Mouse (Mus musculus) testis, adult 2 months (tissue): ENCODE data around the gene Sox6. TPM values are rescaled to one million over a fixed set of nuclear protein-coding genes. Genes with fewer than 3 reads are reported as not detected.

Experiments used
- H3K27ac ChIP-seq: fragments of 200-500 bp; 2 replicates; pipeline ENCODE4 v1.5.1; 2012; ENCODE audit warnings: low read depth, low read length; ENCODE audit not compliant: control insufficient read depth, insufficient read depth
- H3K27me3 ChIP-seq: fragments of 200-500 bp; 2 replicates; pipeline ENCODE4 v1.6.1; 2012; ENCODE audit warnings: mild to moderate bottlenecking, low read length, moderate library complexity; ENCODE audit not compliant: control insufficient read depth, insufficient read depth
- H3K36me3 ChIP-seq: fragments of 200-500 bp; 2 replicates; pipeline ENCODE4 v1.6.1; 2012; ENCODE audit warnings: mild to moderate bottlenecking, low read length; ENCODE audit not compliant: control insufficient read depth, insufficient read depth
- H3K4me1 ChIP-seq: fragments of 200-500 bp; 2 replicates; pipeline ENCODE4 v1.6.1; 2012; ENCODE audit warnings: low read length; ENCODE audit not compliant: control insufficient read depth, insufficient read depth
- H3K4me3 ChIP-seq: fragments of 200-500 bp; 2 replicates; pipeline ENCODE4 v1.5.1; 2012; ENCODE audit warnings: low read depth, mild to moderate bottlenecking, low read length, moderate library complexity, mixed read lengths; ENCODE audit not compliant: control insufficient read depth
- CTCF ChIP-seq: fragments of 200-500 bp; IDR thresholded peaks from 2 replicates; pipeline ENCODE4 v1.5.1; 2012; ENCODE audit warnings: low read depth, mild to moderate bottlenecking, inconsistent platforms, low read length, moderate library complexity; ENCODE audit not compliant: control insufficient read depth, insufficient read depth, insufficient replicate concordance
- POLR2A ChIP-seq: fragments of 200-500 bp; IDR thresholded peaks from 2 replicates; pipeline ENCODE4 v1.6.1; 2012; ENCODE audit warnings: low read depth, mild to moderate bottlenecking, inconsistent platforms, low read length, moderate library complexity; ENCODE audit not compliant: control insufficient read depth
- polyA plus RNA-seq: library from polyadenylated mRNA; depleted of rRNA; stranded (reverse); fragments of >200 nt; gene quantifications from 2 replicates; pipeline ENCODE4 v1.2.3, GENCODE M21; 2012

The Sox6 gene
- polyA plus RNA-seq, 1 experiment = 137 TPM

- H3K27me3 ChIP-seq = no peaks in the 10 kb centered on the region
- TF ChIP-seq CTCF (no peak), POLR2A (no peak)
- H3K4me3 ChIP-seq = no peak overlapping the region
- H3K27ac ChIP-seq = no peak overlapping the region
- H3K4me1 ChIP-seq = no peaks in the 10 kb centered on the region
- no peaks in the 10 kb centered on the region for H3K36me3 ChIP-seq
Measured at GRCm38 (mm10) chr7:115946559-115946958, 92.0 kb downstream of the Sox6 start.

- Histone ChIP-seq H3K4me1 (no peaks in the 10 kb centered on the region), H3K36me3 (no peaks in the 10 kb centered on the region), H3K27ac (no peak overlapping the region), H3K4me3 (no peak overlapping the region), H3K27me3 (no peaks in the 10 kb centered on the region)
- no peak for TF ChIP-seq POLR2A
- no peak for TF ChIP-seq CTCF
Measured at GRCm38 (mm10) chr7:115945516-115945915, 93.1 kb downstream of the Sox6 start.

GRCm38 (mm10) chr7:115944250-115944649, 94.3 kb downstream of the Sox6 start:
- Histone ChIP-seq H3K27ac (no peak overlapping the region), H3K27me3 (no peaks in the 10 kb centered on the region), H3K36me3 (no peaks in the 10 kb centered on the region), H3K4me3 (no peak overlapping the region), H3K4me1 (no peaks in the 10 kb centered on the region)
- no peak for TF ChIP-seq POLR2A
- TF ChIP-seq CTCF = no peak

- no peaks in the 10 kb centered on the region for H3K4me1 ChIP-seq
- H3K4me3 ChIP-seq = no peak overlapping the region
- H3K27me3 ChIP-seq = no peaks in the 10 kb centered on the region
- H3K27ac ChIP-seq = no peak overlapping the region
- TF ChIP-seq CTCF (no peak), POLR2A (no peak)
- no peaks in the 10 kb centered on the region for H3K36me3 ChIP-seq
Measured at GRCm38 (mm10) chr7:115941766-115942165, 96.8 kb downstream of the Sox6 start.

DNA sequence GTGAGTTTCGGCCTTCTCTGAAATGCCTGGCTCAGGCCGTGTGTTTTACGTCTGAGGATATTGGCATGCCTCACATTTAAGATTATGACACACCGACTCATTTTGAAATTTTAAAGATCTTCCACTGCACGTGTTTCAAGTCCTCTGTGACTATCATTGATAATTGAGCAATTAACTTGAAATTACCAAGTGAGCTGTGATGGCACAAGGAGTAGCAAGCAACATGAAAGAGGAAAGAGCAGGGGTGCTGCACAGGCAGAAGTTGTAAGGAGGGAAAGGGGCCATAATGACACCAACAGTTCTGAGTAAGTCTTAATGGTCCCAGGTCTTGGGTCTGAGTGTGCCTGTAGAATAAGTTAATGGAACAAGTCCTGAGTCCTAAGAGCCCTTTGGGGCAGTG, 99.3 kb downstream of the Sox6 start:
- H3K4me3 ChIP-seq = no peak overlapping the region
- H3K27ac ChIP-seq = no peak overlapping the region
- H3K36me3 ChIP-seq = no peaks in the 10 kb centered on the region
- H3K27me3 ChIP-seq = no peaks in the 10 kb centered on the region
- no peaks in the 10 kb centered on the region for H3K4me1 ChIP-seq
- TF ChIP-seq POLR2A (no peak), CTCF (no peak)

DNA sequence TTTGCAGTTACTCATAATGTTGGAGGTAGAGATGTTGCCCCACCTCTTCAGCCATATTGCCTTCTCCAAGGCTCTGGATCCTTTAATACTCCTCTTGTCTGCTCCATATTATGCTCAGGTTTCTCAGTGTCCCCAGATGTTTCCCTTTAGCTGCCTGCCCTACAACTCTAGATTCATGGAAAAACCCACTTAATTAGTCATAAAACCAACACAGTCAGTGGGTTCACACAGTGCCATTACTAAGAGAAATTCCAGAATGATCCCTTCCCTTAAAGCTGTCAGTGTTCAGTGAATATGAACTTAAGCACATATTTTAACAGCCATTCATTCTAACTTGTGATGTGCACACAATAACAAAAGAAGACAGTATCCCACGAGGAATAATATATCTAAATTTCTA, 101.7 kb downstream of the Sox6 start:
- Histone ChIP-seq H3K27ac (no peak overlapping the region), H3K4me3 (no peak overlapping the region), H3K27me3 (no peaks in the 10 kb centered on the region), H3K36me3 (no peaks in the 10 kb centered on the region), H3K4me1 (no peaks in the 10 kb centered on the region)
- TF ChIP-seq POLR2A (no peak), CTCF (no peak)

DNA sequence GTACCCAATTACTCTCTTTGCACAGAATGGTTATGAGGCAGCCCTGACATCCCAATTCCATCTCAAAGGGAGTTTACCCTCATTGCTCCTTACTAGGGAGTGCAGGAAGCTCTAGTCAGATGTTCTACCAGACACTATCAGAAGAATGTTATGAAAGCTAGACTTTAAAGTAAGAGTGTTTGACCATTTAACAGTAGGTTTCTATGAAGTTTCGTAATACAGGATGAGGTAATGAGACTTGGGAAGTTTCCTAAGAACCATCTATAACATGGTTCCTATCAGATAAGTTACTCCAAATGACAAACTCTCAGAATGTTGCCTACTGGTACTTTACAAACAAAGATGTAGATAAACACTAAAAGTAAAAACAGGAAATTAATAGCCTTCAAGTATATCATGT, 123.3 kb downstream of the Sox6 start:
- H3K27me3 ChIP-seq = no peaks in the 10 kb centered on the region

GRCm38 (mm10) chr7:115910313-115910712, 128.3 kb downstream of the Sox6 start:
- no peaks in the 10 kb centered on the region for H3K36me3 ChIP-seq
- no peak overlapping the region for H3K4me3 ChIP-seq
- no peak overlapping the region for H3K27ac ChIP-seq
- TF ChIP-seq CTCF (no peak), POLR2A (no peak)
- H3K4me1 ChIP-seq = no peaks in the 10 kb centered on the region
- no peaks in the 10 kb centered on the region for H3K27me3 ChIP-seq

More for the DNA sequence above, 123.3 kb downstream of the Sox6 start:
- Histone ChIP-seq H3K4me1 (no peaks in the 10 kb centered on the region), H3K36me3 (no peaks in the 10 kb centered on the region), H3K27ac (no peak overlapping the region), H3K4me3 (no peak overlapping the region)
- no peak for TF ChIP-seq POLR2A
- no peak for TF ChIP-seq CTCF
